Mouse (Mus musculus): ENCODE measurements around the gene Cuedc1. TPM values are rescaled to one million over a fixed set of nuclear protein-coding genes. Genes with fewer than 3 reads are reported as not detected.
"Not testable (repeated sequence)": the region's sequence is repeated elsewhere in the genome, so short reads cannot be mapped to it uniquely, and the experiment has no call there.

The Cuedc1 gene
- total RNA-seq, 2 experiments from 2014 or later, result 26.0 to 33.3 TPM

DNA sequence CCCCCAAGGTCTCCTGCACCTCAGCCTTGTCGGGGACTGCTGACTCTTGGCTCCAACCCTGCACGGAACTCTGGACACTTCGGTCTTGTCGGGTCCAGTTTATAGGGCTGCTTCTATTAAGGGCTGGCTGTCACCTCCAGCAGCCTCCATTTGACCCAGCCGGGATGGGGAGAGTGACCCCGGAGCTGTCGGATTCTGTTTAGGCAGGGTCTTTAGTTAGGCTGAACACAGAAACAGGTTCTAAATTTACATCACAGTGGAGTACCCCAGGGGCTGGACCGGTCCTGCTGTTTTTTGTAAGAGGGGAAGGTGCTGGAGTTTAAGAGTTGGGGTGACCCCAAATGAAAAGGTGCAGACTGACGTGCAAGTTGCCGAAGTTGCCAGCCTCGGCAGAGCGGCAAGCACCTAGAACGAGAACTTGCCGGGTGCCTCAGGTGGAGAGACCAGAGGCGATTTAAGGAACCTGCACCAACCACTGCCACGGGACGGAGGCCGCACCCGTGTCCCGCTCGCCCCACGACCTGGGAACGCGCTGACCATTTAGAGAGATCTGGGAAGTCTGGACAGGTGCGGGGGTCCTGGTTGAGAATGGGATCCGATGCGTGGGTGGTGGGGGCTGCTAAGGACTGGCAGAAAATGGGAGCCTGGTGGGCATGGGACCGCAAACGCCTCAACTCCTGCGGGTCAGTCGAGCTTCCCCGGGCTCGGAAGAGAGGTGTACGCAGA, 95.4 kb downstream of the Cuedc1 start:
- no peak for DNase-seq (ENCODE audit: extremely low spot score in 1 of 2, low spot score in 1 of 2)

DNA sequence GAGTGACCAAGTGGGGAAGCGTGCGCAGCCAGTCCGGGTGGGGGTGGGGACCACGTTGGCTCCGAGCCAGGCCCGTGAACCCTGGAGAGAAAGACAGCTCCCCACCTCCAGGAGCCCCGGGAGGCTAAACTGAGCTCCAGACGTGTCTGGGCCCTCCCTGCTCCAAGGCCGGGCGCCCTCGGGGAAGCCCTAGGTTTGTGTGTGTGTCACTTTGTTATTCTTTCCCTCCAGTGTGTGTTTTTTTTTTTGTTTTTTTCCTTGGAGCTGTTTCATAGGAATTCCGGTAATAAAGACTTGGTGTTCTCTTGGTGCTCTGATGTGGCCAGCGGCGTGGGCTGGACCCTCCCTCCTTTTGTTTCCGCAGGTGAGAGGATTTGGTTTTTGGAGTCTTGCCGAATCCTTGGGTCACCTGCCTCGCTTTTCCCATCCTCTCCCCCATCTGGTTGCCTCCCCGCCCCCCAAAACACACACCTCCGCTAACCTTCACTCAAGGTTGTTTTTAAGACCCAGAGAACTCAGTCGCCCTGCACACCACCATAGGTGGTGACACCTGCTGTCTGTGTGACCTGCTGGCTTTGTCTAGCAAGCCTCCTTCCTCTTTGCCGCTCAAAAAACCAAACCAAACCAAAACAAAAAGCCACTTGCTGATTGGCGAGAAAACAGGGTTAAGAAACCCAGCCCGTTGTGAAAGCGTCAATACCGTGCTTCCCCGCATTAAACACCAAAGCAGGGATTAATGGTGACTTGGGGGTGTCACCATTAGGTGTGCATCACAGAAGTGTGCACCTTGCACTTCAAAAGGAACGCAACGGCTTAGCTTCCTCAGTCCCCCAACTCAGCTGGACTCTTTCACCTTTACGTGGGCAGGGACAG, 96.2 kb downstream of the Cuedc1 start:
- no peak for DNase-seq (ENCODE audit: extremely low spot score in 1 of 2, low spot score in 1 of 2)

DNA sequence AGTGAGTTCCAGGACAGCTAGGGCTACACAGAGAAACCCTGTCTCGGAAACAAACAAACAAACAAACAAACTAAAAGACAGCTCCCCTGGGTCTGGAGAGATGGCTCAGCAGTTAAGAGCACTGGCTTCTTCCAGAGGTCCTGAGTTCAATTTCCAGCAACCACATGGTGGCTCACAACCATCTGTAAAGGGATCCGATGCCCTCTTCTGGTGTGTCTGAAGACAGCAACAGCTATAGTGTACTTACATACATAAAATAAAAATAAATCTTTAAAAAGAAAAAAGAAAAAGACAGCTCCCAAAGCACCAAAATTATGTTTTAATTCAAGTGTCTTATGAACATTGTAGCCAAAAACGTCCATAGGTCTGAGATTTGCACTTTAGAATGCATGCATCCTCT, 97.8 kb downstream of the Cuedc1 start:
- not testable (repeated sequence) for DNase-seq (ENCODE audit: extremely low spot score in 1 of 2, low spot score in 1 of 2)

DNA sequence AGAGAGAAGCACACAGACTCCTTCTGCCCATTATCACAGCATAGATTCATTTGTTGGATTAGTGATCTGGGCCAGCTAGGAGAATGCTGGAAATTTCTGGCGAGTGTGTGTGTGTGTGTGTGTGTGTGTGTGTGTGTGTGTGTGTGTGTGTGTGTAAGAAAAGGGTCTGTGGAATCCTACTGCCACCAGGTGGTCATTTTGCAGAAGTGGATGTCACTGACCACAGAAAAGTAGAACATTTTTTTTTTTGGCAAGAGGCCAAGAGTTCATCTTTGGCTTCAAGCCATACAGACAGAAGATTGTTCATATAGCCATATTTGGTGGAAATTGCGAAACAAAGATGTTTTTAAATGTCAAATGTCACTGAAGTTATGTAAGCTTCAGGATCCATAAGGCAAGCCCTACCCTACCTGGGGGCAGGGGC, 99.3 kb downstream of the Cuedc1 start:
- DNase-seq (ENCODE audit: extremely low spot score in 1 of 2, low spot score in 1 of 2), result peak in 1 of 2 experiments; percentile 35

DNA sequence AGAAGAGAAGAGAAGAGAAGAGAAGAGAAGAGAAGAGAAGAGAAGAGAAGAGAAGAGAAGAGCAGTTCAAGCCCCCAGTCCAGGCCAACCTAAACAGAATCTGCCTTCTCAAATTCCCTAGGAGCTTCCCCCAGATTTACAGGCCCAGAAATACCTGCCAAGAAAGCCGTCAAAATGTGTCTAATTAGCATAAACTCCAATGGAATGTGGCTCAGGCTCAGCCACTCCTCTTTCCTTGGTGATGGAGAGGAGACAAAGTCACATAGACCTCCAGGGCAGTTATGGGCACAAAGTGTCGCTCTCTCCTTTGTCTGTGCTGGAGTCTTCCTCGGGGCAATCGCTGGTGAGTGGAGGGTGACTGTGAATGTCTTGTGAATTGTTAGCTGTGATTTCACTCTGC, 100.4 kb downstream of the Cuedc1 start:
- no peak for DNase-seq (ENCODE audit: extremely low spot score in 1 of 2, low spot score in 1 of 2)

- DNase-seq (ENCODE audit: extremely low spot score in 1 of 2, low spot score in 1 of 2), result no peak
Measured at GRCm38 (mm10) chr11:88201172-88201571, 103.3 kb downstream of the Cuedc1 start.

- no peak for DNase-seq (ENCODE audit: extremely low spot score in 1 of 2, low spot score in 1 of 2)
Measured at GRCm38 (mm10) chr11:88202077-88202476, 104.2 kb downstream of the Cuedc1 start.

GRCm38 (mm10) chr11:88203712-88204532, 106.1 kb downstream of the Cuedc1 start, which contains the start of gene Mrps23:
TSS of gene Mrps23 (plus strand) at chr11:88204388.
- DNase-seq (ENCODE audit: extremely low spot score in 1 of 2, low spot score in 1 of 2), result peak; percentile 79 to 80

- no peak for DNase-seq (ENCODE audit: extremely low spot score in 1 of 2, low spot score in 1 of 2)
Measured at GRCm38 (mm10) chr11:88204593-88205368, 106.9 kb downstream of the Cuedc1 start.

DNA sequence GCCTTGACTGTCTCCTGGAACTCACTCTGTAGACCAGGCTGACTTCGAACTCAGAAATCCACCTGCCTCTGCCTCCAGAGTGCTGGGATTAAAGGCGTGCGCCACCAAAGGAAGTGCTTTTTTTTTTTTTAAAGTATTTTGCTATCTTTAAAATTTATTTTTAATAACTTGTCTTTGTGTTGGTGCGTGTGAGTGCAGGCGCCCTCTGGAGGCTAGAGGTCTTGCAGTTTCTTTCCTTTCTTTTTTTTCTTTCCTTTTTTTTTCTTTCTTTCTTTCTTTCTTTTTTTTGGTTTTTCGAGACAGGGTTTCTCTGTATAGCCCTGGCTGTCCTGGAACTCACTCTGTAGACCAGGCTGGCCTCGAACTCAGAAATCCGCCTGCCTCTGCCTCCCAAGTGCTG, 108.7 kb downstream of the Cuedc1 start:
- DNase-seq (ENCODE audit: extremely low spot score in 1 of 2, low spot score in 1 of 2), result not testable (repeated sequence)

DNA sequence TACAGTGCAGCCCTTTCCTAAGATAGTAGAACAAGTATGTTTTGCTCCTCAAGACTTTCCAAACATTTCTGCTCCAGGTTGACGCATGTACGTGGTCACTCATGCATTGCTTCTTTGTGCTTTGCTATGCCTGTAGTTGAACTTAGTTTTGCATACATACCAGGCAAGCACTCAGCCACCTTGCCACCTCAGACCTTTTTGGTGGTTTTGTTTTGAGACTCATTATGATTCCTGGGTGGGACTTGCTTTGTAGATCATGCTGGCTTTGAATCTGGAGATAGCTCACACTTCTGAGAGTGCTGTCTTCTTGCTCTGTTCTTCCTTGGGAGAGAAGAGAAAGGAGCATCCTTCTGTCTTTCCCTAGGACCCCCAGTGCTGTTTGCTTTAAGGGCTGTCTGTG, 109.8 kb downstream of the Cuedc1 start:
- no peak for DNase-seq (ENCODE audit: extremely low spot score in 1 of 2, low spot score in 1 of 2)

- no peak for DNase-seq (ENCODE audit: extremely low spot score in 1 of 2, low spot score in 1 of 2)
Measured at GRCm38 (mm10) chr11:88211824-88212582, 114.1 kb downstream of the Cuedc1 start.

DNA sequence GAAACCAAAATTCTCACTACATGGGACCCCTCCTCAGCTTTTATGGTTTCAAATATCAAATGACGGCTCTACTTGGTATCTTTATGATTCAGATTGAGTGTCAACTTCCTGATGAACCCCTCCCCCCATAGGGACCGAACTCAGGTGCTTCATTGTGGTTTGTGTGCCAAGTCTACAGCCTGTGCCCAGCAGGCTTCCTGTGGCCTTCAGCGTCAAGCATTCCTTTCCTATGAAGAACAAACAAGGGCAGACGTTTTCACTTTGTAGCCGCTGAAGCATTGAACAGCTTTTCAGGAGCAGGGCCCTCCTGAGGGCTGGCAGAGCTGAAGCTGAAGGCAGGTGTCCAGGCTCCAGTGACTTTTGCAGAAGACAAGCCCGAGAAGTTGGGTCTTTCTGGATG, 115.9 kb downstream of the Cuedc1 start:
- DNase-seq (ENCODE audit: extremely low spot score in 1 of 2, low spot score in 1 of 2), result no peak

- DNase-seq (ENCODE audit: extremely low spot score in 1 of 2, low spot score in 1 of 2), result peak; percentile 36 to 37
Measured at GRCm38 (mm10) chr11:88214881-88215831, 117.3 kb downstream of the Cuedc1 start.

- DNase-seq (ENCODE audit: extremely low spot score in 1 of 2, low spot score in 1 of 2), result peak; percentile 54 to 73
Measured at GRCm38 (mm10) chr11:88216231-88216685, 118.4 kb downstream of the Cuedc1 start.

GRCm38 (mm10) chr11:88218155-88218554, 120.3 kb downstream of the Cuedc1 start:
- no peak for DNase-seq (ENCODE audit: extremely low spot score in 1 of 2, low spot score in 1 of 2)

- no peak for DNase-seq (ENCODE audit: extremely low spot score in 1 of 2, low spot score in 1 of 2)
Measured at GRCm38 (mm10) chr11:88218586-88218985, 120.7 kb downstream of the Cuedc1 start.

DNA sequence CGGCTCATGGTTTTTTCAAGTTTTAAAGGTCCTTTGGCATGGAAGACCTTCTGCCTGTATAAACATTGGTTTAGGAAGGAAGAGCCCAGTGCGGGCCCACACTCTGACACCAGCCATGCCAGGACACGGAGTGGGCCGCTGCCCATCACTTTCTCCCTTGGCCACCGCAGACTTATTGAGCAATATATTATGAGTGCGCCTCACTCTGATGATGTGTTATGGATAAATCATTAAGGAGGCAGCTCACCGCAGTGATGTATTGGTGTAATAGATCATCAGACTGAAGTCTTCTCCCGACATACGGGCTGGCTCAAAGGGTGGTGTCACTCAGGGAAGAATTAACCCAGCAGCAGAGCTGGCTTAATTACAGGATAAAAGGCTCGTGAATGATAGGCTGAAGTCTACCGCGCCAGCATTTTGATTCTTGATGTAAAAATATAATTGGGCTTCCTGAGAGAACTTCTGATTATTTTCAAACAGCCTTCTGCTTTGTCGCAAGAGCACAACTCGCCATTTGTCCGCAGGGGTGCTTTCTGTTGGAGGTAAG, 124.1 kb downstream of the Cuedc1 start:
- no peak for DNase-seq (ENCODE audit: extremely low spot score in 1 of 2, low spot score in 1 of 2)

Measured in layer of hippocampus, postnatal 25 days (tissue).